ENCODE assay signal across 17 mouse cellular contexts in genomic region chr15:98980012-98980614, GRCm38 (mm10). TPM values are rescaled to one million over a fixed set of nuclear protein-coding genes. Genes with fewer than 3 reads are reported as not detected.
DNase-seq lines count a peak whose midpoint lies in the region; ATAC-seq and TF ChIP-seq lines count a peak whose summit lies in the region.
"Had no signal": no experiment of that assay in that cellular context is flagged by ENCODE, and none has a peak within 500 bp of the region (broad histone marks: within the 10 kb centered on the region; RNA-seq: fewer than 3 reads in every experiment).

No protein-coding gene starts in this region.

- no peak for DNase-seq in neural tube, embryonic 11.5 days (ENCODE audit: low spot score)
- no peak for DNase-seq in neural tube, embryonic 10.5 days (ENCODE audit: extremely low spot score, low spot score)
- DNase-seq in hindbrain, embryonic 14.5 days (ENCODE audit: low spot score): no peak
- DNase-seq in midbrain, embryonic 14.5 days: no peak
- DNase-seq in stomach, postnatal 0 days (ENCODE audit: low spot score): no peak
- DNase-seq in frontal cortex, postnatal 10 days (ENCODE audit: low spot score in 2 of 2): no peak
- DNase-seq: adrenal gland, postnatal 36 days; gastrocnemius, postnatal 14 days; heart, postnatal 4 days; kidney, adult 9 months; left cerebral cortex, postnatal 4 days; thymus, postnatal 36 days had no signal

- H3K4me2 ChIP-seq in neural tube, embryonic 11.5 days (ENCODE audit: low read depth): no peak overlapping the region
- no peak overlapping the region for H3K4me2 ChIP-seq in hindbrain, embryonic 14.5 days (replicated peaks)
- no peak overlapping the region for H3K4me2 ChIP-seq in midbrain, embryonic 14.5 days (ENCODE audit: low read length)
- no peak overlapping the region for H3K4me2 ChIP-seq in stomach, postnatal 0 days (replicated peaks; ENCODE audit: low read depth)
- H3K4me2 ChIP-seq: heart, embryonic 12.5 days; liver, embryonic 11.5 days; lung, embryonic 15.5 days had no signal

- 0 out of 2 replicates have a peak overlapping the region, but pooled peaks have one; percentile 34 for H3K27ac ChIP-seq in neural tube, embryonic 11.5 days (ENCODE audit: low read depth, low read length)
- peak overlapping the region; percentile 92 for H3K27ac ChIP-seq in hindbrain, embryonic 14.5 days
- peak overlapping the region; percentile 92 for H3K27ac ChIP-seq in midbrain, embryonic 14.5 days (replicated peaks; ENCODE audit: low read depth, low read length)
- no peak overlapping the region for H3K27ac ChIP-seq in stomach, postnatal 0 days (replicated peaks)
- H3K27ac ChIP-seq: lung, embryonic 15.5 days had no signal

- WGBS in neural tube, embryonic 11.5 days: 39% methylated on average over 7 of the region's 7 CpGs
- WGBS in hindbrain, embryonic 14.5 days: 45% methylated on average over 7 of the region's 7 CpGs
- WGBS in midbrain, embryonic 14.5 days: 24% methylated on average over 7 of the region's 7 CpGs
- WGBS in stomach, postnatal 0 days: 59% methylated on average over 7 of the region's 7 CpGs

- no peaks in the 10 kb centered on the region for H3K9me3 ChIP-seq in neural tube, embryonic 11.5 days (ENCODE audit: control insufficient read depth, low read length)
- no peaks in the 10 kb centered on the region for H3K9me3 ChIP-seq in hindbrain, embryonic 14.5 days (ENCODE audit: control insufficient read depth, low read length)
- no peaks in the 10 kb centered on the region for H3K9me3 ChIP-seq in midbrain, embryonic 14.5 days (ENCODE audit: control insufficient read depth, low read length)
- H3K9me3 ChIP-seq in stomach, postnatal 0 days (ENCODE audit: control insufficient read depth, low read length): no peaks in the 10 kb centered on the region
- H3K9me3 ChIP-seq: heart, embryonic 12.5 days; lung, embryonic 15.5 days; megakaryocyte, embryonic 14.5 days had no signal

- H3K9ac ChIP-seq in neural tube, embryonic 11.5 days (ENCODE audit: low read length): peak overlapping the region; percentile 26; the same call in 1 of the 2 replicates
- 0 out of 2 replicates have a peak overlapping the region, but pooled peaks have one; percentile 20 for H3K9ac ChIP-seq in hindbrain, embryonic 14.5 days
- no peak overlapping the region for H3K9ac ChIP-seq in midbrain, embryonic 14.5 days (replicated peaks; ENCODE audit: low read length)
- 0 out of 2 replicates have a peak overlapping the region, but pooled peaks have one; percentile 27 for H3K9ac ChIP-seq in stomach, postnatal 0 days (ENCODE audit: low read length)
- H3K9ac ChIP-seq: heart, embryonic 12.5 days; lung, embryonic 15.5 days had no signal

- H3K4me1 ChIP-seq in neural tube, embryonic 11.5 days (ENCODE audit: control insufficient read depth, insufficient read depth, low read length): peaks cover 35% of the 10 kb centered on the region
- peaks cover 44% of the 10 kb centered on the region for H3K4me1 ChIP-seq in hindbrain, embryonic 14.5 days (replicated peaks; ENCODE audit: control insufficient read depth, insufficient read depth, low read length)
- H3K4me1 ChIP-seq in midbrain, embryonic 14.5 days (ENCODE audit: control insufficient read depth, insufficient read depth, low read length): peaks cover 58% of the 10 kb centered on the region
- H3K4me1 ChIP-seq in stomach, postnatal 0 days (replicated peaks; ENCODE audit: control insufficient read depth, insufficient read depth): no peaks in the 10 kb centered on the region

- H3K4me3 ChIP-seq in neural tube, embryonic 11.5 days (ENCODE audit: low read depth, low read length): no peak overlapping the region
- no peak overlapping the region for H3K4me3 ChIP-seq in hindbrain, embryonic 14.5 days (replicated peaks; ENCODE audit: low read length)
- H3K4me3 ChIP-seq in midbrain, embryonic 14.5 days (replicated peaks; ENCODE audit: low read depth, low read length): no peak overlapping the region
- H3K4me3 ChIP-seq in stomach, postnatal 0 days (ENCODE audit: low read depth, low read length): no peak overlapping the region
- H3K4me3 ChIP-seq: heart, embryonic 12.5 days; lung, embryonic 15.5 days; megakaryocyte, embryonic 14.5 days had no signal

- H3K27me3 ChIP-seq in neural tube, embryonic 11.5 days (ENCODE audit: control insufficient read depth, insufficient read depth, low read length): no peaks in the 10 kb centered on the region
- H3K27me3 ChIP-seq in hindbrain, embryonic 14.5 days (ENCODE audit: control insufficient read depth, insufficient read depth, low read length): no peaks in the 10 kb centered on the region
- H3K27me3 ChIP-seq in midbrain, embryonic 14.5 days (ENCODE audit: control insufficient read depth, insufficient read depth, low read length): no peaks in the 10 kb centered on the region
- no peaks in the 10 kb centered on the region for H3K27me3 ChIP-seq in stomach, postnatal 0 days (ENCODE audit: control insufficient read depth, insufficient read depth, low read length)
- H3K27me3 ChIP-seq: heart, embryonic 12.5 days; lung, embryonic 15.5 days had no signal

- no peak for TF ChIP-seq EP300 in stomach, postnatal 0 days (optimal IDR thresholded peaks at IDR 0.05)

- no peak for ATAC-seq in neural tube, embryonic 11.5 days (ENCODE audit: insufficient read depth, low FRiP score, low TSS enrichment)
- no peak for ATAC-seq in hindbrain, embryonic 14.5 days (ENCODE audit: low FRiP score)
- ATAC-seq in midbrain, embryonic 14.5 days (ENCODE audit: low FRiP score, low TSS enrichment): no peak
- ATAC-seq in stomach, postnatal 0 days (ENCODE audit: low FRiP score, low TSS enrichment): no peak
- no peak for ATAC-seq in megakaryocyte, adult 5-6 weeks (ENCODE audit: poor library complexity, severe bottlenecking)

- TF ChIP-seq CTCF in stomach, postnatal 0 days (IDR thresholded peaks at IDR 0.05; ENCODE audit: low read depth): no peak

- no peaks in the 10 kb centered on the region for H3K36me3 ChIP-seq in neural tube, embryonic 11.5 days (ENCODE audit: control insufficient read depth, insufficient read depth, low read length)
- H3K36me3 ChIP-seq in hindbrain, embryonic 14.5 days (replicated peaks; ENCODE audit: control insufficient read depth, insufficient read depth): no peaks in the 10 kb centered on the region
- H3K36me3 ChIP-seq in midbrain, embryonic 14.5 days (ENCODE audit: control insufficient read depth, insufficient read depth, low read length): no peaks in the 10 kb centered on the region
- no peaks in the 10 kb centered on the region for H3K36me3 ChIP-seq in stomach, postnatal 0 days (ENCODE audit: control insufficient read depth, insufficient read depth, low read length)
- H3K36me3 ChIP-seq: heart, embryonic 12.5 days; lung, embryonic 15.5 days had no signal

RNA-seq across cellular contexts. Expression of gene Tuba1a, which starts 26.6 kb away (rescaled TPM):
- 8,277 and 8,733 TPM in 2 replicates for polyA plus RNA-seq in neural tube, embryonic 11.5 days (2014; fragmentation: Nextera tagmentation; extraction: Ambion mirVana)
- 14,408 and 15,410 TPM in 2 replicates for polyA plus RNA-seq in hindbrain, embryonic 14.5 days (2014; fragmentation: Nextera tagmentation; extraction: Ambion mirVana)
- 17,220 and 18,751 TPM in 2 replicates for polyA plus RNA-seq in midbrain, embryonic 14.5 days (2014; fragmentation: Nextera tagmentation; extraction: Ambion mirVana)
- polyA plus RNA-seq in stomach, postnatal 0 days (2015; fragmentation: Nextera tagmentation; extraction: Ambion mirVana): 537 and 602 TPM in 2 replicates
- 118 and 120 TPM in 2 replicates for total RNA-seq in megakaryocyte, adult 5-6 weeks (2015)
- 64.2 and 66.5 TPM in 2 replicates for total RNA-seq in megakaryocyte, adult 5-6 weeks (2017)

RNA-seq across cellular contexts. Expression of gene Gm49450, which starts 26.8 kb away (rescaled TPM):
- polyA plus RNA-seq in neural tube, embryonic 11.5 days (2014; fragmentation: Nextera tagmentation; extraction: Ambion mirVana): not detected in 2 replicates
- not detected in 2 replicates for polyA plus RNA-seq in hindbrain, embryonic 14.5 days (2014; fragmentation: Nextera tagmentation; extraction: Ambion mirVana)
- not detected in 2 replicates for polyA plus RNA-seq in midbrain, embryonic 14.5 days (2014; fragmentation: Nextera tagmentation; extraction: Ambion mirVana)
- not detected in 2 replicates for polyA plus RNA-seq in stomach, postnatal 0 days (2015; fragmentation: Nextera tagmentation; extraction: Ambion mirVana)
- total RNA-seq in megakaryocyte, adult 5-6 weeks (2015): 0.25 and 0.64 TPM in 2 replicates
- not detected in 2 replicates for total RNA-seq in megakaryocyte, adult 5-6 weeks (2017)
- total RNA-seq: adrenal gland, postnatal 36 days; gastrocnemius, postnatal 14 days; heart, postnatal 4 days; left cerebral cortex, postnatal 4 days had no signal
- polyA plus RNA-seq: heart, embryonic 12.5 days; liver, embryonic 11.5 days; lung, embryonic 15.5 days had no signal

RNA-seq across cellular contexts. Expression of gene Tuba1b, which starts 45.7 kb away (rescaled TPM):
- 1,967 and 2,051 TPM in 2 replicates for polyA plus RNA-seq in neural tube, embryonic 11.5 days (2014; fragmentation: Nextera tagmentation; extraction: Ambion mirVana)
- 1,223 and 1,455 TPM in 2 replicates for polyA plus RNA-seq in hindbrain, embryonic 14.5 days (2014; fragmentation: Nextera tagmentation; extraction: Ambion mirVana)
- 1,095 and 1,120 TPM in 2 replicates for polyA plus RNA-seq in midbrain, embryonic 14.5 days (2014; fragmentation: Nextera tagmentation; extraction: Ambion mirVana)
- 470 and 552 TPM in 2 replicates for polyA plus RNA-seq in stomach, postnatal 0 days (2015; fragmentation: Nextera tagmentation; extraction: Ambion mirVana)
- total RNA-seq in megakaryocyte, adult 5-6 weeks (2015): 2,048 and 2,084 TPM in 2 replicates
- total RNA-seq in megakaryocyte, adult 5-6 weeks (2017): 628 and 646 TPM in 2 replicates

RNA-seq across cellular contexts. Expression of gene Tuba1c, which starts 49.6 kb away (rescaled TPM):
- 109 and 112 TPM in 2 replicates for polyA plus RNA-seq in neural tube, embryonic 11.5 days (2014; fragmentation: Nextera tagmentation; extraction: Ambion mirVana)
- polyA plus RNA-seq in hindbrain, embryonic 14.5 days (2014; fragmentation: Nextera tagmentation; extraction: Ambion mirVana): 21.7 and 24.2 TPM in 2 replicates
- 13.5 and 24.8 TPM in 2 replicates for polyA plus RNA-seq in midbrain, embryonic 14.5 days (2014; fragmentation: Nextera tagmentation; extraction: Ambion mirVana)
- polyA plus RNA-seq in stomach, postnatal 0 days (2015; fragmentation: Nextera tagmentation; extraction: Ambion mirVana): 145 and 159 TPM in 2 replicates
- total RNA-seq in megakaryocyte, adult 5-6 weeks (2015): 232 and 270 TPM in 2 replicates
- total RNA-seq in megakaryocyte, adult 5-6 weeks (2017): 124 and 128 TPM in 2 replicates

Comparison
In these comparisons a context has a peak if more than half of its experiments do, and no peak if none do; other contexts are left out.
1. RNA of gene Tuba1a, which starts 26.6 kb away (polyA plus RNA-seq): 17,220 to 18,751 TPM in midbrain, embryonic 14.5 days, 14,408 to 15,410 TPM in hindbrain, embryonic 14.5 days and 8,277 to 8,733 TPM in neural tube, embryonic 11.5 days; 537 to 602 TPM in stomach, postnatal 0 days; every median in the first group is over 10 times any median in the second.